Mouse (Mus musculus): Measurements from ENCODE around the gene Chchd6.

DNA sequence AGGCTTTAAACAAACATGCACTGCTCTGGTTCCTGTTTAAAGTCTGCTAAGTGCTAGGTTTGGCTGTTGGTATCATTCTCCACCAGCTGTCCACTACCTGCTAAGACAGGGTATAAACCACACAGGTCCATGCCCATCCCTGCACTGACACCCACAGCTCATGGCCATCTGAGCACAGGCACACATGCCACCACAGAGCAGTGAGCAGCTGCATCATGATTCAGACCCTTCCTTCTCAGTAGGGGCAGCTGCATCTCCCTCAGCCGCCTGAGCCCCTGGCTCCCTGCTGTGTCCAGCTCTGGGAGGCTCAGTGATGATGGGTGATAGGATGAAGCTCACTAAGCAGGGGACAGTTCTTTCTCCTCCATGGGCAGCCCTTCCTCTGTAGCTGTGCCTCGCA, 217.2 kb downstream of the Chchd6 start:
- TF ChIP-seq GATA1 (IDR thresholded peaks at IDR 0.05; ENCODE audit: borderline replicate concordance, low read length) (no peak), FLI1 (IDR thresholded peaks at IDR 0.05; ENCODE audit: low read length) (no peak)

Measured in megakaryocyte, embryonic 14.5 days (primary cell).